Mouse (Mus musculus) hindbrain, embryonic 14.5 days (tissue): ENCODE results near the gene 1700067K01Rik. TPM values are rescaled to one million over a fixed set of nuclear protein-coding genes. Genes with fewer than 3 reads are reported as not detected.

Experiments
- ATAC-seq: fragments of 200-750 bp; cut with Nextera tagmentation; 2 replicates; pipeline ENCODE4 v1.8.0; 2017; ENCODE audit warnings: moderate number of reproducible peaks, mild to moderate bottlenecking, moderate TSS enrichment, moderate library complexity; ENCODE audit not compliant: low FRiP score
- DNase-seq: peaks from one replicate; pipeline ENCODE4 v3.0.0-alpha.2; 2015; ENCODE audit warnings: low spot score
- H3K27ac ChIP-seq: fragments of 300-500 bp; sonication (generic); 2 replicates; pipeline ENCODE4 v1.5.1; 2014; ENCODE audit warnings: mild to moderate bottlenecking, moderate library complexity
- H3K27me3 ChIP-seq: fragments of 300-500 bp; sonication (generic); 2 replicates; pipeline ENCODE4 v1.6.1; 2014; ENCODE audit warnings: mild to moderate bottlenecking, low read length, mixed read lengths; ENCODE audit not compliant: control insufficient read depth, insufficient read depth
- H3K36me3 ChIP-seq: fragments of 300-500 bp; sonication (generic); replicated peaks from 2 replicates; pipeline ENCODE4 v1.6.1; 2014; ENCODE audit not compliant: control insufficient read depth, insufficient read depth
- H3K4me1 ChIP-seq: fragments of 300-500 bp; sonication (generic); replicated peaks from 2 replicates; pipeline ENCODE4 v1.6.1; 2014; ENCODE audit warnings: antibody characterized with exemption, low read length, mixed read lengths; ENCODE audit not compliant: control insufficient read depth, insufficient read depth
- H3K4me2 ChIP-seq: fragments of 300-500 bp; sonication (generic); replicated peaks from 2 replicates; pipeline ENCODE4 v1.6.1; 2014; ENCODE audit warnings: mild to moderate bottlenecking, moderate library complexity
- H3K4me3 ChIP-seq: fragments of 300-500 bp; sonication (generic); replicated peaks from 2 replicates; pipeline ENCODE4 v1.5.1; 2014; ENCODE audit warnings: mild to moderate bottlenecking, low read length
- H3K9ac ChIP-seq: fragments of 300-500 bp; sonication (generic); 2 replicates; pipeline ENCODE4 v1.6.1; 2014
- H3K9me3 ChIP-seq: fragments of 300-500 bp; sonication (generic); 2 replicates; pipeline ENCODE4 v1.6.1; 2016; ENCODE audit warnings: low read length; ENCODE audit not compliant: control insufficient read depth
- WGBS: fragments of 180-500 bp; shearing (Covaris S2); extraction: QIAGEN DNeasy Blood & Tissue Kit; methylation state at CpG from one replicate; pipeline ENCODE4 v1.1.7; 2014; 5-methylcytosine and 5-hydroxymethylcytosine counted together
- polyA plus RNA-seq: library from polyadenylated mRNA; unstranded; fragments of >200 nt; fragmentation: Nextera tagmentation; extraction: Ambion mirVana; gene quantifications from 2 replicates; pipeline ENCODE4 v1.2.1, GENCODE M21; 2014

1700067K01Rik gene
- polyA plus RNA-seq, 1 experiment from 2014 or later, result 0.54 TPM

- no peak for ATAC-seq
- Histone ChIP-seq H3K9ac (no peak overlapping the region), H3K36me3 (no peaks in the 10 kb centered on the region), H3K4me3 (no peak overlapping the region), H3K27me3 (peaks cover 25% of the 10 kb centered on the region), H3K4me2 (no peak overlapping the region), H3K27ac (no peak overlapping the region), H3K4me1 (peaks cover 11% of the 10 kb centered on the region; the same call in 1 of the 2 replicates), H3K9me3 (no peaks in the 10 kb centered on the region)
- DNase-seq, result no peak
- WGBS, result 87% methylated on average over 5 of the region's 5 CpGs
These were observed 36.7 kb downstream of the 1700067K01Rik start for GRCm38 (mm10) chr8:84038015-84038414.

- ATAC-seq (no peak), DNase-seq (peak; percentile 91)
- Histone ChIP-seq H3K27me3 (peaks cover 35% of the 10 kb centered on the region), H3K4me2 (no peak overlapping the region), H3K9me3 (no peaks in the 10 kb centered on the region), H3K4me3 (no peak overlapping the region), H3K27ac (no peak overlapping the region), H3K9ac (no peak overlapping the region), H3K36me3 (no peaks in the 10 kb centered on the region), H3K4me1 (peaks cover 11% of the 10 kb centered on the region; the same call in 1 of the 2 replicates)
- 6% methylated on average over 5 of the region's 5 CpGs for WGBS
These were observed 37.7 kb downstream of the 1700067K01Rik start for GRCm38 (mm10) chr8:84039050-84039449.

GRCm38 (mm10) chr8:84042066-84042947 is 41.0 kb downstream of the 1700067K01Rik start, which contains the start of gene Il27ra:
Il27ra (minus strand) TSS chr8:84042589.
- Histone ChIP-seq H3K4me2 (peak within 1 kb of the TSS; percentile 52), H3K27me3 (peaks cover 60% of the 10 kb centered on the region), H3K27ac (no peak within 1 kb of the TSS), H3K9me3 (no peaks in the 10 kb centered on the region), H3K9ac (peak within 1 kb of the TSS; percentile 40), H3K4me3 (peak within 1 kb of the TSS; percentile 28), H3K36me3 (no peaks in the 10 kb centered on the region), H3K4me1 (peaks cover 11% of the 10 kb centered on the region; the same call in 1 of the 2 replicates)
- DNase-seq (peak; percentile 55), ATAC-seq (peak; percentile 75)
- WGBS, result 4% methylated on average over 40 of the region's 40 CpGs

- Histone ChIP-seq H3K9me3 (no peaks in the 10 kb centered on the region), H3K4me1 (peaks cover 11% of the 10 kb centered on the region; the same call in 1 of the 2 replicates), H3K36me3 (no peaks in the 10 kb centered on the region), H3K9ac (no peak overlapping the region), H3K4me2 (no peak overlapping the region), H3K27ac (no peak overlapping the region), H3K4me3 (no peak overlapping the region), H3K27me3 (peaks cover 60% of the 10 kb centered on the region)
- DNase-seq (no peak), ATAC-seq (no peak)
- WGBS, result 38% methylated on average over 12 of the region's 12 CpGs
These were observed 41.6 kb downstream of the 1700067K01Rik start for GRCm38 (mm10) chr8:84042948-84043342.

- no peak overlapping the region for H3K4me2 ChIP-seq
- DNase-seq (no peak), ATAC-seq (no peak)
- H3K4me1 ChIP-seq, result peaks cover 11% of the 10 kb centered on the region; the same call in 1 of the 2 replicates
- no peak overlapping the region for H3K9ac ChIP-seq
- H3K9me3 ChIP-seq, result no peaks in the 10 kb centered on the region
- no peaks in the 10 kb centered on the region for H3K36me3 ChIP-seq
- WGBS, result 5% methylated on average over 7 of the region's 7 CpGs
- H3K27ac ChIP-seq, result no peak overlapping the region
- peaks cover 60% of the 10 kb centered on the region for H3K27me3 ChIP-seq
- H3K4me3 ChIP-seq, result no peak overlapping the region
These were observed 42.8 kb downstream of the 1700067K01Rik start for GRCm38 (mm10) chr8:84044103-84044502.

- Histone ChIP-seq H3K36me3 (no peaks in the 10 kb centered on the region), H3K9ac (no peak within 1 kb of the TSS), H3K4me2 (no peak within 1 kb of the TSS), H3K9me3 (no peaks in the 10 kb centered on the region), H3K4me1 (peaks cover 11% of the 10 kb centered on the region; the same call in 1 of the 2 replicates), H3K27me3 (peaks cover 60% of the 10 kb centered on the region), H3K4me3 (no peak within 1 kb of the TSS), H3K27ac (no peak within 1 kb of the TSS)
- DNase-seq (no peak), ATAC-seq (no peak)
- 9% methylated on average over 9 of the region's 9 CpGs for WGBS
These were observed 43.6 kb downstream of the 1700067K01Rik start, which contains the start of gene Rln3 for GRCm38 (mm10) chr8:84044900-84045299. Rln3 (minus strand) TSS chr8:84045000.

GRCm38 (mm10) chr8:84046505-84046904 is 45.2 kb downstream of the 1700067K01Rik start:
- 87% methylated on average over 3 of the region's 3 CpGs for WGBS
- H3K27ac ChIP-seq, result no peak overlapping the region
- H3K36me3 ChIP-seq, result no peaks in the 10 kb centered on the region
- H3K9ac ChIP-seq, result no peak overlapping the region
- ATAC-seq (no peak), DNase-seq (no peak)
- H3K27me3 ChIP-seq, result peaks cover 50% of the 10 kb centered on the region
- H3K4me3 ChIP-seq, result no peak overlapping the region
- peaks cover 11% of the 10 kb centered on the region; the same call in 1 of the 2 replicates for H3K4me1 ChIP-seq
- no peaks in the 10 kb centered on the region for H3K9me3 ChIP-seq
- no peak overlapping the region for H3K4me2 ChIP-seq

GRCm38 (mm10) chr8:84048171-84048570 is 46.9 kb downstream of the 1700067K01Rik start:
- H3K9me3 ChIP-seq, result no peaks in the 10 kb centered on the region
- no peaks in the 10 kb centered on the region for H3K4me1 ChIP-seq
- 80% methylated on average over 5 of the region's 5 CpGs for WGBS
- ATAC-seq (no peak), DNase-seq (no peak)
- H3K27ac ChIP-seq, result no peak overlapping the region
- no peaks in the 10 kb centered on the region for H3K36me3 ChIP-seq
- no peak overlapping the region for H3K4me2 ChIP-seq
- peaks cover 34% of the 10 kb centered on the region for H3K27me3 ChIP-seq
- no peak overlapping the region for H3K9ac ChIP-seq
- H3K4me3 ChIP-seq, result no peak overlapping the region

- no peak overlapping the region for H3K4me3 ChIP-seq
- DNase-seq (no peak), ATAC-seq (no peak)
- no peaks in the 10 kb centered on the region; the same call in 1 of the 2 replicates for H3K27me3 ChIP-seq
- H3K36me3 ChIP-seq, result no peaks in the 10 kb centered on the region
- no peak overlapping the region for H3K27ac ChIP-seq
- H3K9me3 ChIP-seq, result no peaks in the 10 kb centered on the region
- no peak overlapping the region for H3K4me2 ChIP-seq
- no peaks in the 10 kb centered on the region for H3K4me1 ChIP-seq
- no peak overlapping the region for H3K9ac ChIP-seq
- 77% methylated on average over 3 of the region's 3 CpGs for WGBS
These were observed 51.4 kb downstream of the 1700067K01Rik start for GRCm38 (mm10) chr8:84052746-84053145.
